In the genomic region with DNA sequence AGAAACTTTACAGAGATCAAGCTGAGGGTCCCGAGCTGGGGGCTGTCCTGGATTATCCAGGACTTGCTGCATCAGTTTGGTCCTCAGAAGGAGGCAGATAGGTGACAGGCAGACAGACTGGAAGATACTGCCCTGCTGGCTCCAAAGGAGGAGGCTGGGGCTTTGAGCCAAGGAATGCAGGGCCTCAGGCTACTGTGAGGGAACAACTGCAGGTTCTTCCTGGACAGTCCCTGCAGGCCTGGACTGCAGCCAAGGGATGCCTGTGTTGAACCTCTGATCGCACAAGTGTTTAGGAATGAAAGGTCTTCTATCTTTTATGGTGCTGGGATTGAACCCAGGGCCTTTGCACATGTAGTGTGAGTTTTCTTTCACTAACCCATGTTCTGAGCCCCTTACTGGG, we compare ENCODE assay signal across 9 mouse cellular contexts. TPM values are rescaled to one million over a fixed set of nuclear protein-coding genes. Genes with fewer than 3 reads are reported as not detected.
DNase-seq lines count a peak whose midpoint lies in the region; ATAC-seq lines count a peak whose summit lies in the region.
"Had no signal": no experiment of that assay in that cellular context is flagged by ENCODE, and none has a peak within 500 bp of the region (broad histone marks: within the 10 kb centered on the region; RNA-seq: fewer than 3 reads in every experiment).

No protein-coding gene starts in this region.

- no peak overlapping the region for H3K4me3 ChIP-seq in hindbrain, embryonic 11.5 days (ENCODE audit: low read depth, low read length)
- H3K4me3 ChIP-seq in hindbrain, embryonic 14.5 days (replicated peaks; ENCODE audit: low read length) = no peak overlapping the region
- no peak overlapping the region for H3K4me3 ChIP-seq in heart, embryonic 14.5 days (ENCODE audit: control insufficient read depth in 1 of 2, insufficient read depth in 1 of 2, low read depth in 1 of 2, low read length in 2 of 2)
- no peak overlapping the region for H3K4me3 ChIP-seq in limb, embryonic 15.5 days
- no peak overlapping the region for H3K4me3 ChIP-seq in hindbrain, embryonic 13.5 days
- H3K4me3 ChIP-seq: midbrain, embryonic 12.5 days had no signal

- H3K27ac ChIP-seq in hindbrain, embryonic 11.5 days (ENCODE audit: low read depth, low read length) = 0 out of 2 replicates have a peak overlapping the region, but pooled peaks have one; percentile 30
- H3K27ac ChIP-seq in hindbrain, embryonic 14.5 days = no peak overlapping the region
- peak overlapping the region; percentile 55 to 70 for H3K27ac ChIP-seq in heart, embryonic 14.5 days (replicated peaks in 1 of 2; ENCODE audit: control insufficient read depth in 1 of 2, insufficient read depth in 1 of 2, low read depth in 2 of 2, low read length in 2 of 2)
- H3K27ac ChIP-seq in limb, embryonic 15.5 days = 0 out of 2 replicates have a peak overlapping the region, but pooled peaks have one; percentile 35
- no peak overlapping the region for H3K27ac ChIP-seq in hindbrain, embryonic 13.5 days
- H3K27ac ChIP-seq: midbrain, embryonic 12.5 days had no signal

- H3K27me3 ChIP-seq in hindbrain, embryonic 11.5 days (ENCODE audit: control insufficient read depth, insufficient read depth, low read length) = peaks cover 3% of the 10 kb centered on the region; the same call in 1 of the 2 replicates
- H3K27me3 ChIP-seq in hindbrain, embryonic 14.5 days (ENCODE audit: control insufficient read depth, insufficient read depth, low read length) = no peaks in the 10 kb centered on the region
- H3K27me3 ChIP-seq in heart, embryonic 14.5 days (ENCODE audit: control insufficient read depth, insufficient read depth, low read length) = no peaks in the 10 kb centered on the region
- no peaks in the 10 kb centered on the region for H3K27me3 ChIP-seq in limb, embryonic 15.5 days
- H3K27me3 ChIP-seq in hindbrain, embryonic 13.5 days = peaks cover 12% of the 10 kb centered on the region; the same call in 1 of the 2 replicates

- WGBS in hindbrain, embryonic 11.5 days = 63% methylated on average over 2 of the region's 2 CpGs
- WGBS in hindbrain, embryonic 14.5 days = 67% methylated on average over 2 of the region's 2 CpGs
- WGBS in heart, embryonic 14.5 days = 2% methylated on average over 2 of the region's 2 CpGs
- 25% methylated on average over 2 of the region's 2 CpGs for WGBS in limb, embryonic 15.5 days
- WGBS in hindbrain, embryonic 13.5 days = 60% methylated on average over 2 of the region's 2 CpGs

- H3K4me2 ChIP-seq in hindbrain, embryonic 11.5 days (replicated peaks; ENCODE audit: low read depth, low read length) = no peak overlapping the region
- H3K4me2 ChIP-seq in hindbrain, embryonic 14.5 days (replicated peaks) = no peak overlapping the region
- H3K4me2 ChIP-seq in heart, embryonic 14.5 days (ENCODE audit: low read length) = no peak overlapping the region
- H3K4me2 ChIP-seq in limb, embryonic 15.5 days = no peak overlapping the region
- no peak overlapping the region for H3K4me2 ChIP-seq in hindbrain, embryonic 13.5 days
- H3K4me2 ChIP-seq: midbrain, embryonic 12.5 days had no signal

- no peaks in the 10 kb centered on the region for H3K36me3 ChIP-seq in hindbrain, embryonic 11.5 days (ENCODE audit: control insufficient read depth, insufficient read depth, low read length)
- no peaks in the 10 kb centered on the region for H3K36me3 ChIP-seq in hindbrain, embryonic 14.5 days (replicated peaks; ENCODE audit: control insufficient read depth, insufficient read depth)
- H3K36me3 ChIP-seq in heart, embryonic 14.5 days (ENCODE audit: control insufficient read depth, insufficient read depth, low read length) = no peaks in the 10 kb centered on the region
- H3K36me3 ChIP-seq in limb, embryonic 15.5 days = no peaks in the 10 kb centered on the region
- H3K36me3 ChIP-seq in hindbrain, embryonic 13.5 days = no peaks in the 10 kb centered on the region
- H3K36me3 ChIP-seq: midbrain, embryonic 12.5 days had no signal

- no peak for DNase-seq in hindbrain, embryonic 11.5 days (ENCODE audit: low spot score)
- no peak for DNase-seq in hindbrain, embryonic 14.5 days (ENCODE audit: low spot score)
- peak; percentile 58 for DNase-seq in NIH3T3 (ENCODE audit: low read depth)
- no peak for DNase-seq in c-Kit-positive CD71-positive TER-119-positive erythroid progenitor cells, embryonic 14.5 days (ENCODE audit: low spot score)
- DNase-seq in left cerebral cortex, adult 8-10 months (ENCODE audit: low spot score in 2 of 2) = no peak

- no peaks in the 10 kb centered on the region for H3K4me1 ChIP-seq in hindbrain, embryonic 11.5 days (replicated peaks; ENCODE audit: control insufficient read depth, insufficient read depth, low read length)
- H3K4me1 ChIP-seq in hindbrain, embryonic 14.5 days (replicated peaks; ENCODE audit: control insufficient read depth, insufficient read depth, low read length) = no peaks in the 10 kb centered on the region
- H3K4me1 ChIP-seq in heart, embryonic 14.5 days (ENCODE audit: control insufficient read depth in 2 of 2, insufficient read depth in 2 of 2, low read length in 2 of 2) = peaks cover 38 to 40% of the 10 kb centered on the region in 2 experiments
- H3K4me1 ChIP-seq in limb, embryonic 15.5 days = peaks cover 30% of the 10 kb centered on the region
- peaks cover 7% of the 10 kb centered on the region; the same call in 1 of the 2 replicates for H3K4me1 ChIP-seq in hindbrain, embryonic 13.5 days (replicated peaks)

- ATAC-seq in hindbrain, embryonic 11.5 days (ENCODE audit: low FRiP score) = no peak
- no peak for ATAC-seq in hindbrain, embryonic 14.5 days (ENCODE audit: low FRiP score)
- peak; percentile 46; the same call in 1 of the 2 replicates for ATAC-seq in heart, embryonic 14.5 days (ENCODE audit: insufficient number of reproducible peaks, insufficient read depth, low FRiP score, low read depth)
- no peak for ATAC-seq in limb, embryonic 15.5 days (ENCODE audit: insufficient number of reproducible peaks, low FRiP score, low TSS enrichment, low read depth)
- no peak for ATAC-seq in hindbrain, embryonic 13.5 days (ENCODE audit: low FRiP score)

- H3K9ac ChIP-seq in hindbrain, embryonic 11.5 days (ENCODE audit: low read depth, low read length) = no peak overlapping the region
- no peak overlapping the region for H3K9ac ChIP-seq in hindbrain, embryonic 14.5 days
- no peak overlapping the region for H3K9ac ChIP-seq in heart, embryonic 14.5 days (ENCODE audit: low read length)
- no peak overlapping the region for H3K9ac ChIP-seq in limb, embryonic 15.5 days
- no peak overlapping the region for H3K9ac ChIP-seq in hindbrain, embryonic 13.5 days
- H3K9ac ChIP-seq: midbrain, embryonic 12.5 days had no signal

- no peaks in the 10 kb centered on the region for H3K9me3 ChIP-seq in hindbrain, embryonic 11.5 days (ENCODE audit: control insufficient read depth, low read length)
- H3K9me3 ChIP-seq in hindbrain, embryonic 14.5 days (ENCODE audit: control insufficient read depth, low read length) = no peaks in the 10 kb centered on the region
- no peaks in the 10 kb centered on the region for H3K9me3 ChIP-seq in heart, embryonic 14.5 days (ENCODE audit: control insufficient read depth, low read length)
- H3K9me3 ChIP-seq in limb, embryonic 15.5 days = no peaks in the 10 kb centered on the region
- H3K9me3 ChIP-seq in hindbrain, embryonic 13.5 days = no peaks in the 10 kb centered on the region
- H3K9me3 ChIP-seq: midbrain, embryonic 12.5 days had no signal

RNA-seq across cellular contexts. Expression of a gene that starts 17.9 kb away (rescaled TPM):
- 13.8 and 14.6 TPM in 2 replicates for polyA plus RNA-seq in hindbrain, embryonic 11.5 days (2014; fragmentation: Nextera tagmentation; extraction: Ambion mirVana)
- polyA plus RNA-seq in hindbrain, embryonic 14.5 days (2014; fragmentation: Nextera tagmentation; extraction: Ambion mirVana) = 6.2 and 8.0 TPM in 2 replicates
- 34.5 and 39.8 TPM in 2 replicates for polyA plus RNA-seq in heart, embryonic 14.5 days (2014; fragmentation: Nextera tagmentation; extraction: Ambion mirVana)
- polyA plus RNA-seq in limb, embryonic 15.5 days (2015; fragmentation: Nextera tagmentation; extraction: Ambion mirVana) = 44.4 and 44.7 TPM in 2 replicates
- 8.0 and 8.1 TPM in 2 replicates for polyA plus RNA-seq in hindbrain, embryonic 13.5 days (2015; fragmentation: Nextera tagmentation; extraction: Ambion mirVana)
- 10 to 100 TPM; 13.8 to 24.0 (median 20.6) TPM for total RNA-seq in left cerebral cortex, adult 8-10 months (2022)

RNA-seq across cellular contexts. Expression of a gene that starts 29.8 kb away (rescaled TPM):
- 14.6 and 19.0 TPM in 2 replicates for polyA plus RNA-seq in hindbrain, embryonic 11.5 days (2014; fragmentation: Nextera tagmentation; extraction: Ambion mirVana)
- 12.9 and 13.8 TPM in 2 replicates for polyA plus RNA-seq in hindbrain, embryonic 14.5 days (2014; fragmentation: Nextera tagmentation; extraction: Ambion mirVana)
- polyA plus RNA-seq in heart, embryonic 14.5 days (2014; fragmentation: Nextera tagmentation; extraction: Ambion mirVana) = 7.3 and 8.1 TPM in 2 replicates
- 51.6 and 58.2 TPM in 2 replicates for polyA plus RNA-seq in limb, embryonic 15.5 days (2015; fragmentation: Nextera tagmentation; extraction: Ambion mirVana)
- 41.5 and 43.9 TPM in 2 replicates for polyA plus RNA-seq in hindbrain, embryonic 13.5 days (2015; fragmentation: Nextera tagmentation; extraction: Ambion mirVana)
- 10 to 100 TPM; 17.6 to 21.2 (median 20.1) TPM for total RNA-seq in left cerebral cortex, adult 8-10 months (2022)

RNA-seq across cellular contexts. Expression of a gene that starts 47.0 kb away (rescaled TPM):
- 328 and 353 TPM in 2 replicates for polyA plus RNA-seq in hindbrain, embryonic 11.5 days (2014; fragmentation: Nextera tagmentation; extraction: Ambion mirVana)
- 311 and 351 TPM in 2 replicates for polyA plus RNA-seq in hindbrain, embryonic 14.5 days (2014; fragmentation: Nextera tagmentation; extraction: Ambion mirVana)
- polyA plus RNA-seq in heart, embryonic 14.5 days (2014; fragmentation: Nextera tagmentation; extraction: Ambion mirVana) = 310 and 338 TPM in 2 replicates
- 312 and 329 TPM in 2 replicates for polyA plus RNA-seq in limb, embryonic 15.5 days (2015; fragmentation: Nextera tagmentation; extraction: Ambion mirVana)
- polyA plus RNA-seq in hindbrain, embryonic 13.5 days (2015; fragmentation: Nextera tagmentation; extraction: Ambion mirVana) = 333 and 336 TPM in 2 replicates
- total RNA-seq in left cerebral cortex, adult 8-10 months (2022) = 100 to 1,000 TPM; 106 to 147 (median 124) TPM

Comparison
In these comparisons a context has a peak if more than half of its experiments do, and no peak if none do; other contexts are left out.
1. H3K27ac ChIP-seq: peak in hindbrain, embryonic 11.5 days (single experiment), heart, embryonic 14.5 days (2 of 2) and limb, embryonic 15.5 days (single experiment); none in hindbrain, embryonic 14.5 days (single experiment) and hindbrain, embryonic 13.5 days (single experiment).